Mouse (Mus musculus) G1E (cell line): ENCODE data around the gene Anapc16.

Source experiments
- CTCF ChIP-seq: IDR thresholded peaks from 2 replicates; pipeline ENCODE4 v1.5.1; 2012; ENCODE audit warnings: low read depth, low read length, inconsistent platforms, mixed read lengths
- GATA1 ChIP-seq: IDR thresholded peaks from 2 replicates; pipeline ENCODE4 v1.6.1; 2012; ENCODE audit warnings: borderline replicate concordance, low read length, inconsistent platforms, mixed read lengths

GRCm38 (mm10) chr10:60034621-60035020, 31.7 kb upstream of the Anapc16 start:
- TF ChIP-seq CTCF = no peak
- no peak for TF ChIP-seq GATA1
